Mouse (Mus musculus) adrenal gland, adult (tissue): ENCODE data around the gene Cdc25b.
"Not testable (repeated sequence)": the region's sequence is repeated elsewhere in the genome, so short reads cannot be mapped to it uniquely, and the experiment has no call there.

Experiments
- DNase-seq, 2 experiments: peaks; one replicate each; pipeline ENCODE4 v3.0.0; 2022 to 2023; ENCODE audit warnings: low spot score in 1 of 2; ENCODE audit not compliant: inconsistent age in 2 of 2

Gene Cdc25b

GRCm38 (mm10) chr2:131221853-131222515 lies 35.2 kb downstream of the Cdc25b start:
- DNase-seq: no peak

- no peak for DNase-seq
These were observed 35.8 kb downstream of the Cdc25b start for GRCm38 (mm10) chr2:131222562-131222961.

DNA sequence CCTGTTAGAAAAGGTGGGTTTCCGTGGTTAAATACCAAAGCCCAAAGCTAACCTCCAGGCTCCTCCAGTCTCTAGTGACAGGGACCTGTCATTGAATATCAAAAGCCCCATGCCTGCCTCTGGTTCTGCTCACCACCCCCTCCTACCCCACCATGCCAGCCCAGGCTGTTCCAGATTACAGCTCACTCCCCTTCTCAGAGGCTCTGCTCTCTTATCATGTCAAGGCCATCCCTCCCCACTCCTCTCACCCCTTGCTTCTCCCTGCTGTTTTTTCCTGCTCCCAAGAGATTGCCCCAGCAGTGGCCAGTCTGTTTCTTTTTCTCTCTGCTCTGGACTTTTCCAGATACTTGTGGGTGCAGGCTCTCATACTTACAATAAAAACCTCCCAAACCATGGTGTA lies 36.8 kb downstream of the Cdc25b start:
- peak; percentile 55 to 69 for DNase-seq

GRCm38 (mm10) chr2:131225178-131225577 lies 38.4 kb downstream of the Cdc25b start:
- no peak for DNase-seq

- DNase-seq: not testable (repeated sequence)
These were observed 39.9 kb downstream of the Cdc25b start for GRCm38 (mm10) chr2:131226669-131227068.

DNA sequence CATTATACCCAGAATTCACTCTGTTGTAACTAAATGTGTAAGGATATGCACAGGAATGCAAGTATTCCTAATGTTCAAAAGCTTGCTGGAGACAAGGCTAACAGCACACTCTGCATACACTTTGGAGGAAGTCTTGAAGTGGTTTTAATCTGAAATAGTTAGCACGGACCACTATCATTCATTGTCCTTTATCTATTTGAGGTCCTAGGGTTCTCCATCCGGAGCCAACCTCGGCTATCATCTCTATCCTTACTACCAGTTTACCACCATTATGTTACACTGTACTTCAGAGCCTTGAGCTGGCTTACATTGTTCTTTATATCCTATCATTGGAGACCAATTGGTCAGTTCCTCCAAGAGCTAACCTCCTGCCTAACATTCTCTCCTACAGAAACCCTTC lies 40.5 kb downstream of the Cdc25b start:
- no peak for DNase-seq

DNA sequence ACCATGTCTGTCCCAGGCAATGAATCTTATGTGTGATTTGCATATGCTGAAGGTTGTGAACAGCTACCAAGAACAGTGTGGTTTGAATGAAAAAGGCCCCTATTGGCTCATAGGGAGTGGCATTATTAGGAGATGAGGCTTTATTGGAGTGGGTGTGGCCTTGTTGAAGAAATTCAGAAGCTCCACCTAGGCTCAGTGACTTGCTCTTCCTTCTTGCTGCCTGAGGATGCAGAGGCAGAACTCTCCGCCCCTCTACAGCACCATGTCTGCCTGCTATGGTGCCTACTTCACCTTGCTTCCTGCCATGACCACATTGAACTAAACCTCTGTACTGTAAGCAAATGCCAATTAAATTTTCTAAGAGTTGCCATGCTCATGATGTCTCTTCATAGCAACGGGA lies 45.8 kb downstream of the Cdc25b start:
- peak in 1 of 2 experiments; percentile 38 for DNase-seq

GRCm38 (mm10) chr2:131233307-131234126 lies 46.8 kb downstream of the Cdc25b start, which contains the start of gene Mavs:
TSS of gene Mavs (plus strand) at chr2:131234063.
- DNase-seq: peak; percentile 97 to 98

GRCm38 (mm10) chr2:131234127-131234650 lies 47.4 kb downstream of the Cdc25b start:
- DNase-seq: no peak

GRCm38 (mm10) chr2:131234970-131235635 lies 48.4 kb downstream of the Cdc25b start:
- DNase-seq: peak in 1 of 2 experiments; percentile 66

DNA sequence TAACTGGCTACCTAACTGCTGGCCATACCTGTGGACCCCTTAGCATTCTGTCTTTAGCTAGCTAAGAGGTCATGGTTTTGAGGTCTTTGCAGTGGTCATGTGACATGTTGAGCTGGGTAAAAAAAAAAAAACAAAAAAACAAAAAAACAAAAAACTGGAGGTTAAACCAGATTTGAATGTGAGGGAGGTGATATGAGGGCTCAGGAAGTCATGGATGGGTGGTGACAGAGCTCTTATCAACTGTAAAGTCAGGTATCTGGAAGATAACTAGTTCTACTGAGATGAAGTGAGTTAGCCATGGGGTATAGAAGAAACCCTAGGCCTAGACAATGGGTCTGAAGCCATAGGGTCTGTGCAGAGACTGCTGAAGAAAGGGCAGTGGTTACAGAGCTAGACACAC lies 55.4 kb downstream of the Cdc25b start:
- DNase-seq: no peak

GRCm38 (mm10) chr2:131242929-131243328 lies 56.2 kb downstream of the Cdc25b start:
- DNase-seq: no peak
